Mouse (Mus musculus): Measurements from ENCODE around the gene Xpr1. TPM values are rescaled to one million over a fixed set of nuclear protein-coding genes. Genes with fewer than 3 reads are reported as not detected.

Gene Xpr1
- 10 to 100 TPM; 33.9 to 37.9 TPM for polyA plus RNA-seq (2017; shearing (Covaris generic))

DNA sequence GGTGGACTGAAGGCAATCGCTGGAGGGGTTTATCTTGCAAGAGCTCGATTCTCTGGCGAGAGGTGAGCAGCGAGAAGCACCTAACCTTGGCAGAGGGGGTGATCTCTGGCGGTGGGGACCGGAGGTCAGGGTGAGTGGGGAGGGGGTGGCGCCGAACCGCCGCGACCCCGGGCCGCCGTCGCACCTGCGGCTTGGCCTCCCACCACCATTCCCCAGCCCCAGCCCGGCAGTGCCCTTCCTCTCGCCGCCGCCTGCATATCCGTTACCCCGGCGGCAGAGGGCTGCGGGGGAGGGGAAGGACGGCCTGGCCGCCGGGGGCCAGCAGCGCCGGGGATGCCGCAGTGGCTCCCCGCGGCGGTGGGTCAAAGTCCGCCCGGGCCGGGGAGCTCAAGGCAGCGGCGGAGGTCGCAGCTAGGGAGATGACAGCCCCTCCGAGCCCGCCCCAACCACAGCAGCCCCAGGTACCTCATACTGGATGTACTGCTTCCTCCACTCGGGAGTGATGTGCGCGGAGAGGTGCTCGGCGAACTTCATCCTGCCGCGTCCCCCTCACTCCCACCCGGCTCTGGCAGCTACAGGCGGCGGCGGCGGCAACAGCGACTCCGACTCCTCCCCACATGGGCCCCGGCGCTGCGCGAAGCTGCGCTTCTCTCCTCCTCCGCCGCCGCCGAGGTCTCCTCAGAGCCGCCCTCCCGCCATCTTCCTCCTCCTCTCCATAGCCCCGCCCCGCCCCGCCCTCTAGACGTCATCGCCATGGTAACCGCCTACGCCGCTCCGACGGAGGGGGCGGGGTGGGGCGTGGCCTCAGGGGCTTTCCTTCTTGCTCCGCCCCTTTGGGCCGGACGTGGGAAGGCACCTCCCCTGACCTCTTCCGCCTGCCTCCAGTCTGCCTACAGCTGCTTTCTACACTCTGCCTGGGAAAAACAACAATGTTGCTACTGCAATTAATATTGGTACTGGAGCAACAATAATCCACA is at the start of gene Xpr1:
Gene Xpr1 (minus strand): TSS at position 715 of the 977 bp plus-strand sequence.

DNA sequence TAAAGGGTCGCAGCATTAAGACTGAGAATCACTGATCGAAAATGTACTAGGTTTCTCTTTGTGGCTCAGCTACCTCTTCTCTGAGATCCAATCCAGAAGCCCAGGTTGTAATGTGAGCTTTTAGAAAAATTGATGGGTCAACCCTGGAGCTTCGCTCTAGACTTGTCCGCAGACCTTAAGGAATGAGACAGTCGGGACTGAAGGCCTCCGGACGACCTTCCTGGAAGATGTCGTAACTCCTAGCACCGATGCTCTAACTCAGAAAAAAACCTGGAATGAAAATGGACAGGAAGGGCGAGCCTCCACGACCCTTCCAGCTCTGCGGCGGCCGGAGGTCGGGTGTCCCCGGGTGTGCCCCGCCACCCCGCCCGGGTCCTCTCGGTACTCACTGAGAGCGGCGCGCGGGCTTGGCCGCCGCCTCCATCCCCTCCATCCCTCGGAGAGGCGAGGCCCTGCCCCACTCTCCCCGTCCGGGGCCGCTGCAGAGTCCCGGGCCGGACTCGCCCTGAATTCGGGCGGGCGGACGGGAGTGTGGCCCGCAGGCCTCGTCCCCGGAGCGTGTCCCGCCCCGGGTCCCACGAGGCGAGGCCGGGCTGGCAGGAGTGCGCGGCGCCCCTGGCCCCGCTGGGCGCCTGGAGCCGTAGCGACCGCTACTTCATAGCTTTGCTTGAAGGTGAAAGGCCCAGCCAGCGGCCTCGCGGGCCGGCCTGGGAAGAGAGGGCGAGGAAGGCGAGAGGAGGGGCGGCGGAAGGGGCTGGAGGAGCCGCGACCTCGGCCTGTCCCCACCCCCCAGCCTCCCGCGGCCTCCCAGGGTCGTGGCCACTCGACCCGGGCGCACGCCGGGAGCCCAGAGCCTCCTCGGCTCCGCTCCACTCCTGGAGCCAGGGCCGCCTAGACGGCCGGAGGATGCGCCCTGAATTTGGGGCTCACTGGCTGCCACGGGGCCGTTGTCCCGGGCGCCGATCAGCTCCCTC is 173.1 kb downstream of the Xpr1 start, which contains the start of gene BC034090:
Gene BC034090 (minus strand): TSS at position 648 of the 974 bp plus-strand sequence.

Other genes with a start within 250 kb of the Xpr1 start
- under 1 TPM; 0.47 to 0.65 TPM for gene BC034090, start 173.0 kb downstream of the Xpr1 start, polyA plus RNA-seq (2017; shearing (Covaris generic))
- 10 to 100 TPM; 68.3 to 74.7 TPM for gene Acbd6, start 140.7 kb upstream of the Xpr1 start, polyA plus RNA-seq (2017; shearing (Covaris generic))

Measured in inflammation-experienced regulatory T-cells (primary cell).